Mouse (Mus musculus): ENCODE results near the gene Zfp354b. TPM values are rescaled to one million over a fixed set of nuclear protein-coding genes. Genes with fewer than 3 reads are reported as not detected.

Zfp354b gene
- 0.19 and 0.28 TPM in 2 replicates for polyA plus RNA-seq (2012; rRNA removed)

GRCm38 (mm10) chr11:50931451-50931866 is at the start of gene Zfp354b:
Gene Zfp354b, minus strand, starts transcription at chr11:50931633.
- WGBS, result 1% methylated on average over 18 of the region's 18 CpGs

GRCm38 (mm10) chr11:50977216-50977615 is 45.8 kb upstream of the Zfp354b start:
- no peak overlapping the region for H3K4me3 ChIP-seq (replicated peaks; ENCODE audit: extremely low read depth, low read depth, low read length)
- TF ChIP-seq CTCF (IDR thresholded peaks at IDR 0.05; ENCODE audit: insufficient read depth, low read length), result no peak
- no peak for TF ChIP-seq POLR2A (IDR thresholded peaks at IDR 0.05; ENCODE audit: borderline replicate concordance, extremely low read depth, low read depth, low read length)
- DNase-seq, result no peak
- no peaks in the 10 kb centered on the region for H3K4me1 ChIP-seq (ENCODE audit: control insufficient read depth, insufficient read depth, low read length)
- 70% methylated on average over 4 of the region's 4 CpGs for WGBS

More at GRCm38 (mm10) chr11:50931451-50931866, at the start of gene Zfp354b:
- DNase-seq, result peak; percentile 72
- Histone ChIP-seq H3K4me3 (replicated peaks; ENCODE audit: extremely low read depth, low read depth, low read length) (peak within 1 kb of the TSS; percentile 82), H3K4me1 (ENCODE audit: control insufficient read depth, insufficient read depth, low read length) (0 out of 2 replicates have a peak, but pooled peaks cover 3% of the 10 kb centered on the region)
- TF ChIP-seq CTCF (IDR thresholded peaks at IDR 0.05; ENCODE audit: insufficient read depth, low read length), result no peak
- TF ChIP-seq POLR2A (IDR thresholded peaks at IDR 0.05; ENCODE audit: borderline replicate concordance, extremely low read depth, low read depth, low read length), result peak; percentile 46; the same call in 1 of the 2 replicates

- no peak for TF ChIP-seq CTCF (IDR thresholded peaks at IDR 0.05; ENCODE audit: insufficient read depth, low read length)
- no peak for TF ChIP-seq POLR2A (IDR thresholded peaks at IDR 0.05; ENCODE audit: borderline replicate concordance, extremely low read depth, low read depth, low read length)
- no peak for DNase-seq
- no peak within 1 kb of the TSS for H3K4me3 ChIP-seq (replicated peaks; ENCODE audit: extremely low read depth, low read depth, low read length)
- H3K4me1 ChIP-seq (ENCODE audit: control insufficient read depth, insufficient read depth, low read length), result no peaks in the 10 kb centered on the region
- 90% methylated on average over 11 of the region's 11 CpGs for WGBS
Observed at GRCm38 (mm10) chr11:50966230-50966629, 34.8 kb upstream of the Zfp354b start, which contains the start of gene Olfr1378. Gene Olfr1378, plus strand, starts transcription at chr11:50966530.

GRCm38 (mm10) chr11:50964886-50965285 is 33.5 kb upstream of the Zfp354b start:
- H3K4me1 ChIP-seq (ENCODE audit: control insufficient read depth, insufficient read depth, low read length), result no peaks in the 10 kb centered on the region
- TF ChIP-seq POLR2A (IDR thresholded peaks at IDR 0.05; ENCODE audit: borderline replicate concordance, extremely low read depth, low read depth, low read length), result no peak
- no peak for TF ChIP-seq CTCF (IDR thresholded peaks at IDR 0.05; ENCODE audit: insufficient read depth, low read length)
- 38% methylated on average over 2 of the region's 2 CpGs for WGBS

GRCm38 (mm10) chr11:50953665-50954064 is 22.2 kb upstream of the Zfp354b start, which contains the start of gene Prop1:
Gene Prop1, minus strand, starts transcription at chr11:50953765.
- WGBS, result 72% methylated on average over 6 of the region's 6 CpGs
- TF ChIP-seq CTCF (IDR thresholded peaks at IDR 0.05; ENCODE audit: insufficient read depth, low read length) (no peak), POLR2A (IDR thresholded peaks at IDR 0.05; ENCODE audit: borderline replicate concordance, extremely low read depth, low read depth, low read length) (no peak)
- Histone ChIP-seq H3K4me1 (ENCODE audit: control insufficient read depth, insufficient read depth, low read length) (no peaks in the 10 kb centered on the region), H3K4me3 (replicated peaks; ENCODE audit: extremely low read depth, low read depth, low read length) (no peak within 1 kb of the TSS)
- DNase-seq, result no peak

More at GRCm38 (mm10) chr11:50964886-50965285, 33.5 kb upstream of the Zfp354b start:
- DNase-seq, result no peak
- no peak overlapping the region for H3K4me3 ChIP-seq (replicated peaks; ENCODE audit: extremely low read depth, low read depth, low read length)

GRCm38 (mm10) chr11:50952290-50952689 is 20.9 kb upstream of the Zfp354b start:
- no peak for TF ChIP-seq POLR2A (IDR thresholded peaks at IDR 0.05; ENCODE audit: borderline replicate concordance, extremely low read depth, low read depth, low read length)
- TF ChIP-seq CTCF (IDR thresholded peaks at IDR 0.05; ENCODE audit: insufficient read depth, low read length), result no peak
- 37% methylated on average over 14 of the region's 14 CpGs for WGBS
- Histone ChIP-seq H3K4me3 (replicated peaks; ENCODE audit: extremely low read depth, low read depth, low read length) (no peak overlapping the region), H3K4me1 (ENCODE audit: control insufficient read depth, insufficient read depth, low read length) (no peaks in the 10 kb centered on the region)
- DNase-seq, result no peak

GRCm38 (mm10) chr11:50943506-50943905 is 12.1 kb upstream of the Zfp354b start, which contains the start of gene 4933414I15Rik:
Gene 4933414I15Rik, minus strand, starts transcription at chr11:50943765.
- no peaks in the 10 kb centered on the region for H3K4me1 ChIP-seq (ENCODE audit: control insufficient read depth, insufficient read depth, low read length)
- H3K4me3 ChIP-seq (replicated peaks; ENCODE audit: extremely low read depth, low read depth, low read length), result no peak within 1 kb of the TSS
- TF ChIP-seq CTCF (IDR thresholded peaks at IDR 0.05; ENCODE audit: insufficient read depth, low read length), result no peak
- TF ChIP-seq POLR2A (IDR thresholded peaks at IDR 0.05; ENCODE audit: borderline replicate concordance, extremely low read depth, low read depth, low read length), result no peak
- 79% methylated on average over 14 of the region's 14 CpGs for WGBS
- no peak for DNase-seq

- DNase-seq, result no peak
- Histone ChIP-seq H3K4me3 (replicated peaks; ENCODE audit: extremely low read depth, low read depth, low read length) (no peak overlapping the region), H3K4me1 (ENCODE audit: control insufficient read depth, insufficient read depth, low read length) (no peaks in the 10 kb centered on the region)
- 58% methylated on average over 12 of the region's 12 CpGs for WGBS
- TF ChIP-seq CTCF (IDR thresholded peaks at IDR 0.05; ENCODE audit: insufficient read depth, low read length) (no peak), POLR2A (IDR thresholded peaks at IDR 0.05; ENCODE audit: borderline replicate concordance, extremely low read depth, low read depth, low read length) (no peak)
Observed at GRCm38 (mm10) chr11:50942386-50942785, 11.0 kb upstream of the Zfp354b start.

- Histone ChIP-seq H3K4me3 (replicated peaks; ENCODE audit: extremely low read depth, low read depth, low read length) (no peak overlapping the region), H3K4me1 (ENCODE audit: control insufficient read depth, insufficient read depth, low read length) (no peaks in the 10 kb centered on the region)
- peak; percentile 10 for DNase-seq
- TF ChIP-seq CTCF (IDR thresholded peaks at IDR 0.05; ENCODE audit: insufficient read depth, low read length) (peak; percentile 66), POLR2A (IDR thresholded peaks at IDR 0.05; ENCODE audit: borderline replicate concordance, extremely low read depth, low read depth, low read length) (no peak)
- 34% methylated on average over 14 of the region's 14 CpGs for WGBS
Observed at GRCm38 (mm10) chr11:50939621-50940366, 8.4 kb upstream of the Zfp354b start.

All from lung, adult 2 months (tissue).